Mouse (Mus musculus) cerebellum, postnatal 14 days (tissue): ENCODE data around the gene Prox1.

Experiments
- DNase-seq, 2 experiments: peaks; one replicate each; pipeline ENCODE4 v3.0.0; 2021; ENCODE audit warnings: mixed read lengths in 2 of 2

The Prox1 gene

GRCm38 (mm10) chr1:190169911-190170818, at the start of gene Prox1:
Gene Prox1 (minus strand): TSS chr1:190170714.
- peak; percentile 80 to 87 for DNase-seq

GRCm38 (mm10) chr1:190216621-190217020, 46.1 kb upstream of the Prox1 start:
- DNase-seq: no peak

- DNase-seq: peak; percentile 20 to 37
Measured at GRCm38 (mm10) chr1:190214626-190215025, 44.1 kb upstream of the Prox1 start.

- DNase-seq: no peak
Measured at GRCm38 (mm10) chr1:190213175-190213574, 42.7 kb upstream of the Prox1 start.

GRCm38 (mm10) chr1:190207246-190207645, 36.7 kb upstream of the Prox1 start:
- DNase-seq: no peak

GRCm38 (mm10) chr1:190205691-190206090, 35.2 kb upstream of the Prox1 start:
- no peak for DNase-seq

GRCm38 (mm10) chr1:190204378-190205070, 34.0 kb upstream of the Prox1 start:
- no peak for DNase-seq

- no peak for DNase-seq
Measured at GRCm38 (mm10) chr1:190201696-190202095, 31.2 kb upstream of the Prox1 start.

GRCm38 (mm10) chr1:190200996-190201395, 30.5 kb upstream of the Prox1 start:
- no peak for DNase-seq

- no peak for DNase-seq
Measured at GRCm38 (mm10) chr1:190198247-190198646, 27.7 kb upstream of the Prox1 start.

GRCm38 (mm10) chr1:190192011-190192410, 21.5 kb upstream of the Prox1 start:
- DNase-seq: no peak

- peak in 1 of 2 experiments; percentile 36 for DNase-seq
Measured at GRCm38 (mm10) chr1:190190231-190190965, 19.9 kb upstream of the Prox1 start.

- DNase-seq: no peak
Measured at GRCm38 (mm10) chr1:190189125-190189524, 18.6 kb upstream of the Prox1 start.

GRCm38 (mm10) chr1:190186336-190186735, 15.8 kb upstream of the Prox1 start:
- no peak for DNase-seq

- no peak for DNase-seq
Measured at GRCm38 (mm10) chr1:190185284-190185683, 14.8 kb upstream of the Prox1 start.

- DNase-seq: no peak
Measured at GRCm38 (mm10) chr1:190183574-190183973, 13.1 kb upstream of the Prox1 start.

- DNase-seq: no peak
Measured at GRCm38 (mm10) chr1:190181765-190182164, 11.3 kb upstream of the Prox1 start.

GRCm38 (mm10) chr1:190180861-190181260, 10.3 kb upstream of the Prox1 start:
- no peak for DNase-seq

- peak; percentile 44 to 45 for DNase-seq
Measured at GRCm38 (mm10) chr1:190176961-190177360, 6.4 kb upstream of the Prox1 start.

- DNase-seq: peak; percentile 65 to 70
Measured at GRCm38 (mm10) chr1:190174671-190175661, 4.5 kb upstream of the Prox1 start.

GRCm38 (mm10) chr1:190174231-190174630, 3.7 kb upstream of the Prox1 start:
- peak; percentile 68 to 82 for DNase-seq

- peak; percentile 34 to 43 for DNase-seq
Measured at GRCm38 (mm10) chr1:190173596-190173995, 3.1 kb upstream of the Prox1 start.
